Mouse (Mus musculus): Measurements from ENCODE around the gene H2al2a.

DNA sequence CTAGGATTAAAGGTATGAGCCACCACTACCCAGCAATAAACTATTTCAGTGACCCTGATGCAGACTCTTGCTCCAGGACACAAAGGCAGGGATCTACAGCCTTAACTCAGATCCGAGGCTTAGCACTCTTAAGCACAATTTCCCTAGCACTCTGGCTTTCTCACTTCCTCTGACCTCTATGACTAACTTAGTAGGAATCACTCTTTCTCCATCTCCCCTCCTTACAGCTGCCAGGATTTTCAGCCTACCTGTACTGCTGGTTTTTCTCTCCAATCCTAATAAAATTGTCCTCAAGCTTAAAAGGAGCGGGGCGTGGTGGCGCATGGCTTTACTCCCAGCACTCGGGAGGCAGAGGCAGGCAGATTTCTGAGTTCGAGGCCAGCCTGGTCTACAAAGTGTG is 20.6 kb upstream of the H2al2a start:
- no peak for TF ChIP-seq CTCF (IDR thresholded peaks at IDR 0.05; ENCODE audit: control insufficient read depth, insufficient read depth, insufficient replicate concordance, low read depth, low read length)
- TF ChIP-seq POLR2A (IDR thresholded peaks at IDR 0.05; ENCODE audit: control insufficient read depth, low read depth, low read length): no peak

Data from testis, adult 2 months (tissue).